Mouse (Mus musculus): ENCODE measurements around the gene Apba1. TPM values are rescaled to one million over a fixed set of nuclear protein-coding genes. Genes with fewer than 3 reads are reported as not detected.

The Apba1 gene
- polyA plus RNA-seq, 2 experiments = 0.55 to 2.5 TPM

- no peak overlapping the region for H3K9ac ChIP-seq (ENCODE audit: low read depth, low read length, severe bottlenecking)
- TF ChIP-seq POLR2A (IDR thresholded peaks at IDR 0.05; ENCODE audit: borderline replicate concordance, extremely low read depth, insufficient read depth, insufficient read length) = no peak
- no peaks in the 10 kb centered on the region for H3K36me3 ChIP-seq (ENCODE audit: control insufficient read depth, insufficient read depth, low read length)
- DNase-seq (ENCODE audit: low spot score) (no peak), ATAC-seq (ENCODE audit: low FRiP score, low read depth) (no peak)
- H3K27ac ChIP-seq (replicated peaks; ENCODE audit: low read depth, low read length) = no peak overlapping the region
- H3K4me3 ChIP-seq (replicated peaks; ENCODE audit: low read length) = no peak overlapping the region
- H3K27me3 ChIP-seq (ENCODE audit: control insufficient read depth, insufficient read depth, low read length) = no peaks in the 10 kb centered on the region
- H3K4me1 ChIP-seq (ENCODE audit: control insufficient read depth, insufficient read depth, low read length) = no peaks in the 10 kb centered on the region
- WGBS = 71% methylated on average over 4 of the region's 4 CpGs
- no peaks in the 10 kb centered on the region for H3K9me3 ChIP-seq (ENCODE audit: control insufficient read depth, low read length)
- H3K4me2 ChIP-seq (replicated peaks; ENCODE audit: low read depth, low read length, severe bottlenecking) = no peak overlapping the region
Measured at GRCm38 (mm10) chr19:23910345-23910744, 151.7 kb downstream of the Apba1 start.

GRCm38 (mm10) chr19:23919384-23920219, 160.9 kb downstream of the Apba1 start:
- no peak overlapping the region for H3K4me2 ChIP-seq (replicated peaks; ENCODE audit: low read depth, low read length, severe bottlenecking)
- no peak for TF ChIP-seq POLR2A (IDR thresholded peaks at IDR 0.05; ENCODE audit: borderline replicate concordance, extremely low read depth, insufficient read depth, insufficient read length)
- ATAC-seq (ENCODE audit: low FRiP score, low read depth) (no peak), DNase-seq (ENCODE audit: low spot score) (no peak)
- no peak overlapping the region for H3K27ac ChIP-seq (replicated peaks; ENCODE audit: low read depth, low read length)
- H3K9ac ChIP-seq (ENCODE audit: low read depth, low read length, severe bottlenecking) = no peak overlapping the region
- no peaks in the 10 kb centered on the region for H3K36me3 ChIP-seq (ENCODE audit: control insufficient read depth, insufficient read depth, low read length)
- no peaks in the 10 kb centered on the region for H3K9me3 ChIP-seq (ENCODE audit: control insufficient read depth, low read length)
- no peaks in the 10 kb centered on the region for H3K27me3 ChIP-seq (ENCODE audit: control insufficient read depth, insufficient read depth, low read length)
- peaks cover 4% of the 10 kb centered on the region; the same call in 1 of the 2 replicates for H3K4me1 ChIP-seq (ENCODE audit: control insufficient read depth, insufficient read depth, low read length)
- WGBS = 56% methylated on average over 5 of the region's 5 CpGs
- H3K4me3 ChIP-seq (replicated peaks; ENCODE audit: low read length) = no peak overlapping the region

GRCm38 (mm10) chr19:23920220-23920544, 161.5 kb downstream of the Apba1 start:
- H3K4me3 ChIP-seq (replicated peaks; ENCODE audit: low read length) = no peak overlapping the region
- no peak overlapping the region for H3K9ac ChIP-seq (ENCODE audit: low read depth, low read length, severe bottlenecking)
- no peaks in the 10 kb centered on the region for H3K9me3 ChIP-seq (ENCODE audit: control insufficient read depth, low read length)
- no peaks in the 10 kb centered on the region for H3K27me3 ChIP-seq (ENCODE audit: control insufficient read depth, insufficient read depth, low read length)
- DNase-seq (ENCODE audit: low spot score) = no peak
- H3K36me3 ChIP-seq (ENCODE audit: control insufficient read depth, insufficient read depth, low read length) = no peaks in the 10 kb centered on the region
- WGBS = 88% methylated on average over 8 of the region's 8 CpGs
- peaks cover 4% of the 10 kb centered on the region; the same call in 1 of the 2 replicates for H3K4me1 ChIP-seq (ENCODE audit: control insufficient read depth, insufficient read depth, low read length)
- no peak for ATAC-seq (ENCODE audit: low FRiP score, low read depth)
- H3K4me2 ChIP-seq (replicated peaks; ENCODE audit: low read depth, low read length, severe bottlenecking) = no peak overlapping the region
- H3K27ac ChIP-seq (replicated peaks; ENCODE audit: low read depth, low read length) = no peak overlapping the region
- TF ChIP-seq POLR2A (IDR thresholded peaks at IDR 0.05; ENCODE audit: borderline replicate concordance, extremely low read depth, insufficient read depth, insufficient read length) = no peak

- H3K4me2 ChIP-seq (replicated peaks; ENCODE audit: low read depth, low read length, severe bottlenecking) = no peak overlapping the region
- H3K4me1 ChIP-seq (ENCODE audit: control insufficient read depth, insufficient read depth, low read length) = peaks cover 4% of the 10 kb centered on the region; the same call in 1 of the 2 replicates
- ATAC-seq (ENCODE audit: low FRiP score, low read depth) (no peak), DNase-seq (ENCODE audit: low spot score) (no peak)
- no peak overlapping the region for H3K9ac ChIP-seq (ENCODE audit: low read depth, low read length, severe bottlenecking)
- TF ChIP-seq POLR2A (IDR thresholded peaks at IDR 0.05; ENCODE audit: borderline replicate concordance, extremely low read depth, insufficient read depth, insufficient read length) = no peak
- WGBS = 75% methylated on average over 9 of the region's 9 CpGs
- H3K4me3 ChIP-seq (replicated peaks; ENCODE audit: low read length) = no peak overlapping the region
- H3K9me3 ChIP-seq (ENCODE audit: control insufficient read depth, low read length) = no peaks in the 10 kb centered on the region
- no peaks in the 10 kb centered on the region for H3K36me3 ChIP-seq (ENCODE audit: control insufficient read depth, insufficient read depth, low read length)
- no peaks in the 10 kb centered on the region for H3K27me3 ChIP-seq (ENCODE audit: control insufficient read depth, insufficient read depth, low read length)
- no peak overlapping the region for H3K27ac ChIP-seq (replicated peaks; ENCODE audit: low read depth, low read length)
Measured at GRCm38 (mm10) chr19:23922601-23923000, 163.9 kb downstream of the Apba1 start.

GRCm38 (mm10) chr19:23924057-23924456, 165.4 kb downstream of the Apba1 start:
- Histone ChIP-seq H3K4me3 (replicated peaks; ENCODE audit: low read length) (no peak overlapping the region), H3K4me1 (ENCODE audit: control insufficient read depth, insufficient read depth, low read length) (peaks cover 4% of the 10 kb centered on the region; the same call in 1 of the 2 replicates), H3K9me3 (ENCODE audit: control insufficient read depth, low read length) (no peaks in the 10 kb centered on the region), H3K27ac (replicated peaks; ENCODE audit: low read depth, low read length) (no peak overlapping the region), H3K36me3 (ENCODE audit: control insufficient read depth, insufficient read depth, low read length) (no peaks in the 10 kb centered on the region), H3K4me2 (replicated peaks; ENCODE audit: low read depth, low read length, severe bottlenecking) (no peak overlapping the region), H3K27me3 (ENCODE audit: control insufficient read depth, insufficient read depth, low read length) (no peaks in the 10 kb centered on the region), H3K9ac (ENCODE audit: low read depth, low read length, severe bottlenecking) (no peak overlapping the region)
- DNase-seq (ENCODE audit: low spot score) (no peak), ATAC-seq (ENCODE audit: low FRiP score, low read depth) (no peak)
- TF ChIP-seq POLR2A (IDR thresholded peaks at IDR 0.05; ENCODE audit: borderline replicate concordance, extremely low read depth, insufficient read depth, insufficient read length) = no peak
- 78% methylated on average over 6 of the region's 6 CpGs for WGBS
